Comparison of ENCODE assay signal across 12 mouse cellular contexts in genomic region chr2:93082846-93083245, GRCm38 (mm10). TPM values are rescaled to one million over a fixed set of nuclear protein-coding genes. Genes with fewer than 3 reads are reported as not detected.
DNase-seq lines count a peak whose midpoint lies in the region; ATAC-seq and TF ChIP-seq lines count a peak whose summit lies in the region.
"Had no signal": no experiment of that assay in that cellular context is flagged by ENCODE, and none has a peak within 500 bp of the region (broad histone marks: within the 10 kb centered on the region; RNA-seq: fewer than 3 reads in every experiment).

No protein-coding gene starts in this region.

- peak; percentile 14 for DNase-seq in adrenal gland, postnatal 14 days
- DNase-seq in adrenal gland, postnatal 36 days, result no peak
- DNase-seq in kidney, postnatal 25 days, result no peak
- peak; percentile 73 for DNase-seq in brain, embryonic 14.5 days (ENCODE audit: low read depth)
- peak; percentile 87 for DNase-seq in lung, postnatal 10 days
- DNase-seq in spleen, postnatal 36 days (ENCODE audit: low spot score in 2 of 2), result no peak
- DNase-seq: thymus, postnatal 36 days had no signal

- TF ChIP-seq POLR2A in brain, embryonic 14.5 days (IDR thresholded peaks at IDR 0.05; ENCODE audit: borderline replicate concordance, extremely low read depth, insufficient read depth, insufficient read length, poor library complexity, severe bottlenecking), result no peak

- 22% methylated on average over 3 of the region's 3 CpGs for WGBS in kidney, embryonic 14.5 days

- peak overlapping the region; percentile 37; the same call in 1 of the 2 replicates for H3K27ac ChIP-seq in kidney, embryonic 14.5 days (ENCODE audit: low read depth, low read length)
- H3K27ac ChIP-seq: embryonic facial prominence, embryonic 13.5 days; midbrain, embryonic 12.5 days had no signal

- H3K27me3 ChIP-seq in kidney, embryonic 14.5 days (ENCODE audit: control insufficient read depth, insufficient read depth, low read length), result no peaks in the 10 kb centered on the region
- H3K27me3 ChIP-seq: embryonic facial prominence, embryonic 13.5 days; midbrain, embryonic 12.5 days had no signal

- peak; percentile 79 for ATAC-seq in kidney, embryonic 14.5 days (ENCODE audit: low FRiP score, low TSS enrichment)
- ATAC-seq in monocyte, adult 5-6 weeks (replicated peaks; ENCODE audit: insufficient number of reproducible peaks, low FRiP score, low TSS enrichment, poor library complexity, severe bottlenecking), result no peak

- H3K9me3 ChIP-seq in kidney, embryonic 14.5 days (ENCODE audit: control insufficient read depth, low read length), result no peaks in the 10 kb centered on the region
- H3K9me3 ChIP-seq: embryonic facial prominence, embryonic 13.5 days; G1E; midbrain, embryonic 12.5 days had no signal

- H3K4me1 ChIP-seq in kidney, embryonic 14.5 days (ENCODE audit: control insufficient read depth, insufficient read depth, low read length), result peaks cover 12% of the 10 kb centered on the region; the same call in 1 of the 2 replicates

- H3K4me3 ChIP-seq in kidney, embryonic 14.5 days (ENCODE audit: low read length), result no peak overlapping the region
- H3K4me3 ChIP-seq: embryonic facial prominence, embryonic 13.5 days; midbrain, embryonic 12.5 days had no signal

- no peak overlapping the region for H3K9ac ChIP-seq in kidney, embryonic 14.5 days (ENCODE audit: low read depth, low read length)
- H3K9ac ChIP-seq: embryonic facial prominence, embryonic 13.5 days; midbrain, embryonic 12.5 days had no signal

- no peak overlapping the region for H3K4me2 ChIP-seq in kidney, embryonic 14.5 days (replicated peaks; ENCODE audit: low read depth, low read length)
- H3K4me2 ChIP-seq: embryonic facial prominence, embryonic 13.5 days; midbrain, embryonic 12.5 days had no signal

- TF ChIP-seq CTCF in brain, embryonic 14.5 days (IDR thresholded peaks at IDR 0.05; ENCODE audit: borderline replicate concordance, extremely low read depth, insufficient read depth, insufficient read length), result no peak

- no peaks in the 10 kb centered on the region for H3K36me3 ChIP-seq in kidney, embryonic 14.5 days (ENCODE audit: control insufficient read depth, insufficient read depth, low read length)
- H3K36me3 ChIP-seq: embryonic facial prominence, embryonic 13.5 days; G1E; midbrain, embryonic 12.5 days had no signal

RNA-seq across cellular contexts. Expression of gene Prdm11, which starts 36.9 kb away (rescaled TPM):
- 40.8 and 45.4 TPM in 2 replicates for total RNA-seq in adrenal gland, postnatal 14 days (2021)
- 10 to 100 TPM; 43.5 to 58.3 TPM for total RNA-seq in adrenal gland, postnatal 36 days (2021)
- polyA plus RNA-seq in kidney, embryonic 14.5 days (2014; fragmentation: Nextera tagmentation; extraction: Ambion mirVana), result 4.3 and 5.1 TPM in 2 replicates
- 6.9 and 11.8 TPM in 2 replicates for polyA plus RNA-seq in brain, embryonic 14.5 days (2012; rRNA removed)
- total RNA-seq in monocyte, adult 5-6 weeks (2017), result 1.4 to 6.8 TPM (median 4.0 TPM) in 3 replicates

Comparison
In these comparisons a context has a peak if more than half of its experiments do, and no peak if none do; other contexts are left out.
1. DNase-seq: peak in adrenal gland, postnatal 14 days (single experiment), brain, embryonic 14.5 days (single experiment) and lung, postnatal 10 days (single experiment); none in adrenal gland, postnatal 36 days (0 of 2), kidney, postnatal 25 days (0 of 2) and spleen, postnatal 36 days (0 of 2).